Mouse (Mus musculus): ENCODE measurements around the gene Fam198a.

Gene Fam198a

GRCm38 (mm10) chr9:121926634-121927405, 24.0 kb upstream of the Fam198a start:
- peak; percentile 6 for DNase-seq (ENCODE audit: low read depth, low spot score)

DNA sequence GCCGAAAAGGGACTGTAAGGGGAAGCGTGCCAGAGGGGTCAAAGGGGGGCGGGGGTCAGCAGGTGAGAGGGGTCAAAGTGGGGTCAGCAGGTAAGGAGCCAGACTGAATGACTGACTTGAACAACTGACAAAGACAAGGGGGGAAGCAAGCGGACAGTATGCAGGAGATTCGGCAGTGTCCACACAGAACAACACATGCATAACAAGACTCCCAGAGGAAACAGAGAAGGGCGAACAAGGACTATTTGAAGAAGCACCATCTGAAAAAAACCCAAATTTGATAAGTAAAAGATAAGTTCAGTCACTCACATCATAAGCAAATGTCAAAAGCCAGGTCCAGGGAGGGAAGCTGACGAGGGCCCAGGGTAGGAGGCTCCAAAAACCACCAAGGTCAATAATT, 23.1 kb upstream of the Fam198a start:
- no peak for DNase-seq (ENCODE audit: low read depth, low spot score)

GRCm38 (mm10) chr9:121928498-121928897, 22.3 kb upstream of the Fam198a start:
- DNase-seq (ENCODE audit: low read depth, low spot score), result peak; percentile 35

GRCm38 (mm10) chr9:121934856-121935255, 15.9 kb upstream of the Fam198a start:
- no peak for DNase-seq (ENCODE audit: low read depth, low spot score)

- peak; percentile 30 for DNase-seq (ENCODE audit: low read depth, low spot score)
These were observed 13.8 kb upstream of the Fam198a start for GRCm38 (mm10) chr9:121936952-121937351.

- DNase-seq (ENCODE audit: low read depth, low spot score), result peak; percentile 10
These were observed 13.3 kb upstream of the Fam198a start for GRCm38 (mm10) chr9:121937451-121937864.

DNA sequence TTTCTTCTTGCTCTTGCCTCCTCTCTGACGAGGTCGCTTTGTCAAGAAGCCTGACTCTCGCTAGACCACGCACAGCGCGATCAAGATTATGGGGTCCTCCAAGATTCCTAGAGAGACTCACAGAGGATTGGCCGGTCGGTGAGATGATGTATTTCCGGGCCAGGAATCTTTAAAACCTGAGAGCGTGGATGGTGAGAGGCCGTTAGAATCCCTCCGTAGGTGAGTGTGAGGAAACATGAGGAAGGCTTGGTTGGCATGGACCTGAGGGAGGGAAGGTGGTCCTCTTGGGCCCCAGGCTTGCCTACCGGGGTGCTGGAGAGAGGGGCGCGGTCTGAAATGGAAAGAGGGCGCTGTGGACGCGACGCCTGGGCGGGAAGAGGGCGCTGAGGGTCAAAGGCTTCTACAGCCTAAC, 12.8 kb upstream of the Fam198a start:
- DNase-seq (ENCODE audit: low read depth, low spot score), result peak; percentile 64

DNA sequence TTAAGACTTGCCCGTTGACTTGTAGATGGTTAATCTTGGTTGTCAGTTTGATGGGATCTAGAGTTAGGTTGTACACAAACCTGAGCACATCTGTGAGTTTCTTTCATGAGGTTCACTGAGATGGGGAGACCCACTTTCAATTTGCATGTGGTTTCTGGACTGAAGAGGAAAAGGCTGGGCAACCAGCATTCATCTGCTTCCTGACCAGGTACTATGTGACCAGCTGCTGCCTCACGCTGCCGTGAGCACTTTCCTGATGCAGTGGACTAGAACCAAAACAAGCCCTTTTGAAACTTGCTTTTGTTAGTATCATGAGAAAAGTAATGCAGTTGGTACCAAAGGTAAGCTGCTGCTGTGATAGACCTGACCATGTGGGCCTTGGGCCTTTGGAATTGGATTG, 7.8 kb upstream of the Fam198a start:
- DNase-seq (ENCODE audit: low read depth, low spot score), result no peak

DNA sequence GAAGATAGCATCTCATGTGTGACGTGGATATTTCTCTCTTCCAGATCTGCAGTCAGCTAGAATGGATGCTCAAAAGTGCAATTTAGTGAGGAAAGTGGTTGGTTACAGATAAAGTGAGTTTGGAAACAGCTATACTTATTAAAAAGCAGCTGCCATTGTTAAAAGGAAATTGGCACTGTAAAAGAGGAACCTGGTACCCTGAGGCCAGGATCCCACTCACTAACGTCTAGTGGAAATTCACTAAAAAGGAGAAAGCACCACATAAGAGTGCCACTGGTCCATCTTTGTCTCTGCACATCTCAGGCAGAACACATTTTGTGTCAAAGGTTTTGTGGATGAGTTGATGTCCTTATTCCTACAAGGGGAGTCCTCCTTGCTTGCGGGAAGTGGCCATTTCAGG, 7.2 kb upstream of the Fam198a start:
- DNase-seq (ENCODE audit: low read depth, low spot score), result no peak

GRCm38 (mm10) chr9:121947784-121948183, 3.0 kb upstream of the Fam198a start:
- DNase-seq (ENCODE audit: low read depth, low spot score), result peak; percentile 31

DNA sequence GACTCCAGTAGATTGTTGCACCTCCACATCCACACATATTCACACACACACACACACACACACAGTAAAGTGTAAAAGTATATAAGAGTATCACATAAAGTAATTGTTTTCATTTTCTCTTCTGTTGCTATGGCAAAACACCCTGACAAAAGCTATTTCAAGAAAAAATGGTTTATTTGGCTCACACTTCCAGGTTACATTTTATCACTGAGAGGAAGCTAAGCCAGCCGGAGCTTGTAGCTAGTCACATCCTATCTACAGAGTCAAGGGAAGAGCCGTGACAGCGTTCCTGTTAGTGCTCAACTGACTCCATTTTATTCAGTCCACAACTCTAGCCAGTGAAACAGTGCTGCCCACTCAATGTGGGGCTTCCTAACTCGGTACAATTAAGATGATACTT, 2.4 kb upstream of the Fam198a start:
- no peak for DNase-seq (ENCODE audit: low read depth, low spot score)

GRCm38 (mm10) chr9:121951114-121951423, 281 bp downstream of the Fam198a start:
- DNase-seq (ENCODE audit: low read depth, low spot score), result no peak

- no peak for DNase-seq (ENCODE audit: low read depth, low spot score)
These were observed 1.8 kb downstream of the Fam198a start for GRCm38 (mm10) chr9:121952596-121952995.

DNA sequence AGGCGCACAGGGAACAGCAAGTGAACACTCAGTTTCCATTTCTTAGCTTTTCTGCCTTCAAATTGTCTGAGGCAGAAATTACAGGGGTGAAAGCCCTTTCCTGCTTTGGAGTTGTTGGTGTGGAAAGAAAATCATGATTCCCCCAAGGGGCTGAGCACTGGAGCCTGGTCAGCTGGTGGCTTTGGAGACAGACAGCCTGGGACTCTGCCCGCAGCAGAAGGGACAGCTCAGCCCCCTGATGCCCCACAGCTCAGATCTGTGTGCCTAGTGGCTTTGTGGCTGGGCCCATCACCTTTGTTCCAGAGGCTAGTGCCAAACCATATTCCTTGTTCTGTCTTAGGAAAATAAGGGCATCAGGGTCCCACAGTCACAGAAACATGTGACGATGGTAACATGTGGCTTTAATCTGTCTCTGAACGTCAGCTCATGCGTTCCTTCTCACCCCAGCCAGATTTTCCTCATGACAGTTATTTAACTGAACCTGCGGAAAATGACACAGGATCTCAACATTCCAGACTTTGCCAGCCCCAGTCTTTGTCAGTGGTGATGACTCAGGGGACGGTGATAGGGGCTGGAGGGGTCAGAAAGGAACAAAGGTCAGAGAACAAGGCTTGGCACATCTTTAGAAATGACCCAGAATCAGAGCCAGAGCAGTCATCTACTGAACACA, 9.3 kb downstream of the Fam198a start:
- peak; percentile 33 for DNase-seq (ENCODE audit: low read depth, low spot score)

DNA sequence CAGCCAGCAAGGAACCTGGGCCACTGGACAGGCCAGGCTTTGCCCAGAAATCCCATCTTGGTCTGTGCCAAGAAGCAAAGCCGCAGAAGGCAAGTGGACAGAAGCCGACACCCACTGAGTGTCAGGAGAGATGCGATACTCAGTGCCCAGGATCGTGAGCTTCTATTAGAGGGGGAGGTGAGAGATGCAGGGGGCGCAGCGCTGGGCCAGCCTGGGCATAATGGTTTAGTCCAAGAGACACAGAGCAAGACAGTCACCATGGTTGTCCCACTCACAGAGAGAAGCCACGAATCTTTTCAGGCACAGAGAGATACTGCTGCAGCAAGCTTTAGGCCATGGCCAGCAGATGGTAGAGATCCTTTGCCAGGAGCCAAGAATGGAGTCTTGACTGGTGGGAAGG, 14.2 kb downstream of the Fam198a start:
- DNase-seq (ENCODE audit: low read depth, low spot score), result no peak

DNA sequence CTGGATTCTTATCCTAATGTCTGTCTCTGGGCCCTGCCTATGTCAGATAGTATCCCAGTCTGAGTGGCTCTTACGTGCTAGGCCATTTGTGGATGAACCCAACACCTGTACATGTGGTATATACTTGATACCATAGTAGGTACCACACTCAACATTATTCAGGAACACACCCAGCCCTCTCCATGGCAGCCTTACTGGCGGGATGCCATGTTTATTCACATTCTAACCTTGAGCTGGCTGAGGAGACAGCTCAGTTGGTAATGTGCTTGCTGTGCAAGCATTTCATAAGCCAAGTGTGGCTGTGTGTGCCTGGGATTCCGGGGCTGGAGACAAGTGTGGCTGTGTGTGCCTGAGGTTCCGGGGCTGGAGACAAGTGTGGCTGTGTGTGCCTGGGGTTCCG, 17.5 kb downstream of the Fam198a start:
- DNase-seq (ENCODE audit: low read depth, low spot score), result no peak

DNA sequence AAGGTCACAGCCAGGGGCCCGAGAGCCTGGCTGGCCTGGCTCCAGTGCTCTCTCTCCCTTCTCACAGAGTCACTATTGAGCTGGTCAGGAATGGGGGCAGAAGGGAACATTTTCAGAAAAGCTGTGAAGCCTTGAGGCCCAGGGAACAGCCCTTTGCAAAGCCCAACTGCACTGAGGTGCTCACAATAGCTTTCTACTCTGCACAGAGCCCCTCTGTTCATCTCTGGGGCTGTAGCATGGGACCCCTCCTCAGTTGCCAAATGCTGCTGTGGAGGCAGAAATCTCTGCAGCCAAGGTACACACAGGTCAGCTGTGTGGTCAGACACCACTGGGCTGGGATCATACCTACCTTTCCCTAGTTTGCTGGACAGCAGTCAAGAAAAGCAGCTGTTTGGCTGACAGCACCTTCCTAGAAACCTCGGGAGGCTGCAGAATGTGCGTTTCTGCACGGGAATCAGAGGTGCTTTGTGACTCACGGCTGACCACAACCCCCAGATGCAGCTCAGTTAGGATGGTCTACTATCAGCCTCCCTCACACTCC, 19.1 kb downstream of the Fam198a start:
- DNase-seq (ENCODE audit: low read depth, low spot score), result no peak

DNA sequence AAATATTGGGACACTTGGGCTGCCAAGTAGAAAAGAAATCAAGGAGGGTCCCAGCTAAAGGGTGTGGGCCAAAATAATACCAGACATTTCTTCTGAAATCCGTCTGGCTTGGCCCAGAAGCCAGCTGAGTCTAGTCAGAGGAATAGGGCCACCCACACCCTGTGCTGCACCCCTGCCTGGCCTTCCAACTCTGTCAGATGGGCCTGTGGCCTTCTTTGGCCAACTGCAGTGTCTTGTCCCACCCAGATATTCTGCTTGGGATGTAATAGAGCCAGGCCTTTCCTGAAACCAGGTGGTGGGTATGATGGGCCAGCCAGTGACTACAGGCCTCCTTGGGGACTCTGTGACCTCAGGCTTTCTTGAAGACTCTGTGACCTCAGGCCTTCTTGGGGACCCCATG, 22.4 kb downstream of the Fam198a start:
- DNase-seq (ENCODE audit: low read depth, low spot score), result no peak

DNA sequence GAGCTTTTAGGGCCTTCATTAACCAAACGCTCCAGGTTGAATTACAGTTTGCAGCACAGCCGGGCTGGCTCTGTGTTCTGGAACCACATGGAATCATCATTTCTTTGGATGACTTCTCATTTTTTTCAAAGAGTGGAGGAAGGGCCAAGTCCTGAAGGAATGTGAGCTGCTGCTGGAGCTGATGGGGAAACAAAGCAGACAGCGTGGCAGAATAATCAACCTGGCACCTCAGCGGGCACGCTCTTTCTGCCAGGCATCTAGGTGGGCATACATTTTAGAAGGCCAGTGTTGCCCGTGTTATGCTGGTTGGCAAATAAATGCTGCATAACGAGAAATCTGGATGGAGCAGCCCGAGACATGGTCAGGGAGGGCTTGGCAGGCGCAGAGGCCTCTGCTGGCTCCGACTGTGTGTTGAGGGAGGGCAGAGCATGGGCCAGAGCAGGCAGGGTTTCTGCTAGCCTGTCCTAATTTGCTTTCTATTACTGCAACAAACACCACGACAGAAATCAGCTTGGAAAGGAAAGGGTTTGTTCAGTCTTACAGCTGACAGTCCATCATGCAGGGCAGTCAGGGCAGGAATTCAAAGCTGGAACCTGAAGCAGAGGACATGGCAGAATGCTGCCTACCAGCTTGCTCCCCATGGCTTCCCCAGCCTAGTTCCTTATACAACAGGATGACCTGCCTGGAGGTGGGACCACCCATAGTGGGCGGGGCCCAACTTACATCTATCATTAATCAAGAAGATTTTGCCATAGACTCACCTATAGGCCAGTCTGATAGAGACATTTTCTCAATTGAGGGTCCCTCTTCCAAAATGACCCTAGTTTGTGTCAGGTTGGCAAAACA, 23.6 kb downstream of the Fam198a start:
- no peak for DNase-seq (ENCODE audit: low read depth, low spot score)

DNA sequence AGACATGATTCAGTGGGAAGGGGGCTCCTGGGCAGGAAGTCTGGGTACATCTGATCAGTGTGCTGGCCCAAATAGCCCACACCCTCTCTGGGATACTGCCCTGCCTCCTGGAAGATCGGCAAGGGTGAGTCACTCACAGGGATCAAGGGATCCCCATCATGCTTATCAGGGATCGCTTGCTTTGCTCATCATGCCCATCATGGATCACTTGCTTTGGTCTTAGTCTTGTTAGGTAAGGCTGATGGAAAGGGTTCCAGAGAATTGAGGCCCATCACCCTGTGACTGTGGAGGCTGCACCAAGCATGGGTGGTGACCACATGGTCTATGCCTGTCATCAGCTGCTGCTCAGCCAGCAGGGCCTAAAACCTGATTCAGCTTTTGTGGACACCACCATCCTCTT, 24.5 kb downstream of the Fam198a start:
- DNase-seq (ENCODE audit: low read depth, low spot score), result no peak

DNA sequence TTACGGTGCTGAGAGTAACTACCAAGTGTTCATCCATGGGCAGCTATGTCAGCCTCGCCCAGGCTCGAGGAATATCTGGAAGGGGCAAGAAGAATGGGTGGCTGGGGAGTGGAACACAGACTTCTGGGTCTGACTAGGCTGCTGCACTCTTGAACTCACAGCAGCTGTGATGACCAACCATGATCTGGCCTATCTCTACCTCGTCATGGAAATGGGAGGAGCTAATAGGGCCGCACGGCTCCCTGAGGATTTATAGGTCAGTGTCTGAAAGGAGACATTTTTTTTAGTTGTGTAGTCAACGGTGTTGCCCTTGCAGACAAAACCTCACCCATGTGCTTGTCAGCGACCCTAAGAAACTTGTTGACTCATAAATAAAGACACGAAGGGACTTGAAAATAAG, 30.3 kb downstream of the Fam198a start:
- no peak for DNase-seq (ENCODE audit: low read depth, low spot score)

DNA sequence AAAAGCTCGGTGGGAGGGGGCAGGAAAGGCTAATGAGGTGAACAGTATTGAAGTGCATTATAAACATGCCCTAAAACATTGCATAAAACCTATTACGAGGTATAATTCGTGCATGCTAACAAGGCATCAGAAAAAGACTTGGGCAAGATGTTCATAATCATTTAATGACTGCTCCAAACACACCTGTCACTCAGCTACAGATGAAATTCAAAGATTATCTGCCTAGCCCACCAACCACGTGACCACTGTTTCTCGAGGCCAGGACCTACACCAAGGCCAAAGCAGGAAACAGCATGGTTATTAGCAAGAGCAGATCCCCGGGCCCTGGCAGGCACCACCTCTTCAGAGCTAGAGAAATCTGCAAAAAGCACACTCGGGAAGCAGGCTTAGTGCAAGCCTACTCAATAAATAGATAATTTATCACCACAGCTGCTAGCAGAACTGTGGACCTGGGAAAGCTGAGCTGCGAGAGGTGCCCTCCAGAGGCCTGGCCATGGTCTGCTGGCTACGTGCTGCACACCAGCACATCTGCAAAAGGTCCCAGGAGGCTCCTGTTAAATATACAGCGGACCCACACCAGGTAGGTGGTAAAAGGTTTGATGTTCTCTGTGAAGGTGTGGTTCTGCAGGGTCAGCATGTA, 30.8 kb downstream of the Fam198a start:
- no peak for DNase-seq (ENCODE audit: low read depth, low spot score)

Data from forelimb bud, embryonic 11.5 days (tissue).